Mouse (Mus musculus) left cerebral cortex, postnatal 10 days (tissue): Measurements from ENCODE around the gene Zfp458. TPM values are rescaled to one million over a fixed set of nuclear protein-coding genes. Genes with fewer than 3 reads are reported as not detected.
"Not testable (repeated sequence)": the region's sequence is repeated elsewhere in the genome, so short reads cannot be mapped to it uniquely, and the experiment has no call there.

Source experiments
- DNase-seq, 2 experiments: peaks; one replicate each; pipeline ENCODE4 v3.0.0; 2021 to 2022; ENCODE audit warnings: low spot score in 2 of 2, mixed read lengths in 1 of 2; ENCODE audit errors: extremely low spot score in 1 of 2
- intact Hi-C: fragments of 180-260 bp; cut with DNase I; formaldehyde crosslinking; loops from one replicate; pipeline ENCODE4 v1.15.1; 2025
- total RNA-seq, 2 experiments: library from RNA; stranded (reverse); gene quantifications; 2 replicates each; pipeline ENCODE4 v1.2.3; 2021

Gene Zfp458
- total RNA-seq = 10 to 100 TPM; 19.8 to 20.5 TPM

DNA sequence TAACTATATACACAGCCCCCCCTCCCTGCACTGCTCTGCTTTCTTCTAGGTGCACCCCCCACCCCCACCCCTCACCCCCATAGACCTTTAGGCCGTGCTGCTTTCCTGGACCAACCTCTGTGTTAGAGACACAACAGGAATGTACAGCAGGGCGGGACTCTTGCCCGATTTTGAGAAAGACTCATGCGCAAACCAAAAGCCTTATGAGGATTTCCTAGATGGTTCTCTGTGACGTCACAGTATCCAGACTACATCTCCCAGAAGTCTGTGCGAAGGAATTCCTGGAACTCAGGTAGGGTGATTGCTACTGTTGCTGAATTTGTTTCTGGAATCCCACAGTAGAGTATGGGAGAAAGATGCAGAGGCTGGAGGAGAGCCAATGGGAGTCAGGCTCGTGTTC lies at the start of gene Zfp458:
Zfp458 (minus strand) TSS at position 153 of the 400 bp plus-strand sequence.
- peak in 1 of 2 experiments; percentile 21 for DNase-seq
- intact Hi-C loops = no loop called here

DNA sequence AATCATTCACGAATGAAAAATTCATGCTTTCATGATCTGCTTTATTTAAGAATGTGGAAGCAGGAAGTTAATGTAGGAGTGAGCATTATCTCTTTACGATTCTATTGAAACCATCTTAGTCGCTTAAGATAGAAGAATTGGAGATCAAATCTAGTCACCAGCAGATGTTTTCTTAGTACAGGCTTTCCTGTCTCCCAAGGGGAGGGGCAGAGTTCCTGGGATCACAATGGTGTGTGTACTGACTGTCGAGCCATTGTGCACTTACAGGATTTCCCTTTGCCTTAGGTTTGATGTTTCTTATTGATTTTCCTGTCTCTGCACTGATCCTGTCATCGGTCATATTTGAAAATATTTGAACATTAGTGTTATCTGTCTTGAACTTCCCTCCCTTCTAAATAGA lies 28.5 kb upstream of the Zfp458 start:
- no peak for DNase-seq

DNA sequence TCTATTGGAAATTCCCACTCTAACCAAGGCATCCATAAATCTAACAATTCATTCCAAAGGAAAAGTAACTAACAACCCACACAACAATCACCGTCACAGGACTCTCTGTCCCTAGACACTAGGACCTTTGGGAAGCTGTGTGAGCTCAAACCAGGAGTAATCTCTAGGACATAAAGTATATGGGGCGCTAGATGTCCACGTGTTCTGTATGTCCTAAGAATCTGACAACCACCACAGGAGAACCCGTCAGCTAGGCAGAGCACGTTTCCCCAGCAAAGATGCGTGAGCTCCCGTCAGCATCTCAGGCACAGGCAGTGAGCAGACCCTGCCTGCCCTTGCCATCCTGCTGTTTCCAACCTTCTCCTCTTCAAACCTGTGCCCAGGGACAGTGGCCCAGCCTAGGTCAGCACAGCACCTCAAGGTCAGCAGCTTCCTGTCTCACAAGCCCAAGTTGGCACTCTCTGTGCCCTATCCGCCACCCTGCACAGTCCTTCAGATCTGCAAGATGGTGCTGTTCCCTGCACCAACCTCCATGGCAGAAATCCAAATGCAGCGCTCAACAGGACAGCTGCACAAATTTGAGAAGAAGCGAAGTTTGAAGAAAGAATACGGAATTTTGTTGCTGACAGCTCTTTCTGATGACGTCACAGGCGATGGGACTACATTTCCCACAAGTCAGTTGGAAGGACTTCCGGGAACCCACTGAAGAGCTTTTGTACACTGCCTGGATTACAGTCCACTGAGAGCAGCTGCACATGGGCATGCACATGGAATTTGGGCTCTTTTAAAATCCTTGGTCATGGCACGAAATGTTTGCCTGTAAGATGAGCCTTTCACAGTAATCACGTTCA lies 27.8 kb upstream of the Zfp458 start, which contains the start of gene Zfp457:
Zfp457 (minus strand) TSS at position 664 of the 851 bp plus-strand sequence.
- intact Hi-C loops = no loop called here
- peak; percentile 89 to 92 for DNase-seq

More for the DNA sequence above, 28.5 kb upstream of the Zfp458 start:
- intact Hi-C loops = no loop called here

DNA sequence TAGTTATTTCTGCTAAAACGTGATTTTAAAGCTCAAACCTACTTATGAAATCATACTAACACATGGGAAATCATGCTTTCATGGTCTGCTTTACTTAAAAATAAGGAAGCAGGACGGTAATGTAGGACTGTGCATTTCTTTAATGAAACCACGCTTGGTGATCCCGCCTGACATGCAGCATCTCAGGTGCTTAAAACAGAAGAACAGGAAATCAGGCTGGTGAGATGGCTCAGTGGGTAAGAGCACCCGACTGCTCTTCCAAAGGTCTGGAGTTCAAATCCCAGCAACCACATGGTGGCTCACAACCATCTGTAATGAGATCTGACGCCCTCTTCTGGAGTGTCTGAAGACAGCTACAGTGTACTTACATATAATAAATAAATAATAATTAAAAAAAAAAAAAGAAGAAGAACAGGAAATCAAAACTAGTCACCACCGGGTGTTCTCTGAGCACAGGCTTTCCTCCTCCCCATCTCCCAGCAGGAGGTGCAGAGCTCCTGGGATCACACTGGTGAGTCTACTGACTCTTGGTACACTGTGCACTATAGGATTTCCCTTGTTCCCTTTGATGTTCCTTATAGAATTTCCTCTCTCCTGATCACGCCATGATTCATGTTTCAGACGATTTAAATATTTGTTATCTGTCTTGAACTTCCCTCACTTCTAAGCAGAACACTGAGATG lies 8.7 kb downstream of the Zfp458 start:
- DNase-seq, intact Hi-C loops: not testable (repeated sequence)

DNA sequence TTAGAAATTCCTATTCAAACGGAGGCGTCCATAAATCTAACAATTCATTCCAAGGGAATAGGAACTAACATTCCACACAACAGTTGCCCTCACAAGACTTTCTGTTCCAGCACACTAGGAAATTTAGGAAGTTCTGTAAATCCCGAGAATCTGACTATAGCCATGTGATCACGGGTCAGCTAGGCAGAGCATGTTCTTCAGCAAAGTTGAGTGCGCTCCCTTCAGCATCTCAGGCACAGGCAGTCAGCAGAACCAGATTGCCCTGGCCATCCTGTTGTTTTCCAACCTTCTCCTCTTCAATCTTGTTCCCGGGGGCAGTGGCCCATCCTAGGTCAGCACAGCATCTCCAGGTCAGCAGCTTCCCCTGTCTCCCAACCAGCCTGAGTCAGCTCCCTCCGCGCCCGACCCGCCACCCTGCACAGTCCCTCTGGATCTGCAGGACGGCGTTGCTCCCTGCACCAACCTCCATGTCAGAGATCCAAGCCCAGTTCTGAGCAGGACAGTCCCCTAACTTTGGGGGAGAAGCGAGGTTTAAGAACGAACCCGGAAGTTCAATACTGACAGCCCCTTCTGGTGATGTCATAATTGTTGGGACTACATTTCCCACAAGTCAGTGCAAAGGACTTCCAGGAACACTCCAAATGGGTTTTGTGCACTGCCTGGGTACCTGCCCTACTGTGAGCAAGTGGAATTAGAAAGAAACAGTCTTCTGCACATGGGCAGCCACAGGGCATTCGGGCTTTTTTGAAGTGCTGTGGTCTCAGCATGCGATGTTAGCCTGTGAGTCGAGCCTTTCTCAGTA lies 9.5 kb downstream of the Zfp458 start:
- intact Hi-C loops = no loop called here
- DNase-seq = peak; percentile 56 to 85

DNA sequence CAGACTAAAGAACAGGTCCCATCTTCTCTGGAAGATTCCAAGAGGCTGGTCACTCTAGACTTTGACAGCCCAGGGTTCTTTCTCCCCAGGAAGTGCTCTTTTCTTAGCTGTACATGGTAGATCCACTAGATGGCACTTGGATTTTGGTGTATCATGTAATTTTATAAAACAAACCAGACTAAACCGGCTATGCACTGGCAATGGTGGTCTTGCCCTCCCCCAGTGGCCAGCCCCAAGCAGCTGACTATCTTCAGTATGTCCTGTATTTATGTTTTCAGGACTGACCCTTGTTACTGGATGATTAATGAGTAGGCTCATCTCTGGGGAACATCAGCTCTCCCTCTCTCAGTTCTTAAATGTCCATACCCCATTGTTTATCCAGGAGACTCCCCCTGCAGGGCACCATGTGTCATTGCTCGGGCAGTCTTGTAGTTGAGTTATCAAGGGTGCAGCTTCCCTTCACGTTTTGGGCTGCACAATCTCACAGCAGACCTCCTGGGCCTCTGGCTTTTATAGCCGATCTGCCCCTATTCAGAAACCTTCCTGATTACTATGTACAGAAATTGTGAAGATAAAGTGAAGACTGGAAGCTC lies 64.2 kb downstream of the Zfp458 start:
- no peak for DNase-seq
- intact Hi-C loops = no loop called here

Other genes with a start within 250 kb of the Zfp458 start
- 1 to 10 TPM; 5.5 to 6.1 TPM for gene Zfp712, start 217.3 kb downstream of the Zfp458 start, total RNA-seq
- gene Zfp708, start 180.5 kb downstream of the Zfp458 start, total RNA-seq = 1 to 10 TPM; 3.0 TPM
- gene Gm28557, start 169.9 kb downstream of the Zfp458 start, total RNA-seq = 1 to 10 TPM; 1.2 to 1.7 TPM
- not detected for gene Rslcan18, start 162.2 kb downstream of the Zfp458 start, total RNA-seq
- gene Zfp759, start 156.8 kb downstream of the Zfp458 start, total RNA-seq = 10 to 100 TPM in 1 of 2 experiments, 1 to 10 TPM in 1; 9.2 to 11.4 TPM
- 1 to 10 TPM; 4.8 to 7.8 TPM for gene Rsl1, start 105.3 kb downstream of the Zfp458 start, total RNA-seq
- 1 to 10 TPM; 2.2 to 3.4 TPM for gene Zfp455, start 84.0 kb downstream of the Zfp458 start, total RNA-seq
- gene Zfp457, start 28.0 kb upstream of the Zfp458 start, total RNA-seq = 1 to 10 TPM; 3.2 to 3.6 TPM
- gene Zfp595, start 54.1 kb upstream of the Zfp458 start, total RNA-seq = 1 to 10 TPM; 2.3 to 2.5 TPM
- not detected for gene Gm28044, start 82.1 kb upstream of the Zfp458 start, total RNA-seq
- under 1 TPM; 0.63 to 0.64 TPM for gene Zfp953, start 82.1 kb upstream of the Zfp458 start, total RNA-seq
- gene Gm28041, start 97.3 kb upstream of the Zfp458 start, total RNA-seq = not detected
- gene Zfp456, start 97.3 kb upstream of the Zfp458 start, total RNA-seq = under 1 TPM; 0.67 to 0.69 TPM
- 1 to 10 TPM; 1.7 to 2.1 TPM for gene Zfp429, start 121.4 kb upstream of the Zfp458 start, total RNA-seq
- 1 to 10 TPM; 3.1 to 5.3 TPM for gene Zfp459, start 143.0 kb upstream of the Zfp458 start, total RNA-seq
- 10 to 100 TPM in 1 of 2 experiments, 1 to 10 TPM in 1; 9.9 to 12.4 TPM for gene Zfp874a, start 173.2 kb upstream of the Zfp458 start, total RNA-seq
- 10 to 100 TPM; 14.2 to 15.1 TPM for gene Zfp874b, start 205.8 kb upstream of the Zfp458 start, total RNA-seq
- gene Zfp58, start 222.1 kb upstream of the Zfp458 start, total RNA-seq = 1 to 10 TPM; 5.7 to 7.0 TPM
- not detected for gene Gm26965, start 247.7 kb upstream of the Zfp458 start, total RNA-seq
- 10 to 100 TPM; 25.1 to 28.4 TPM for gene Zfp87, start 247.7 kb upstream of the Zfp458 start, total RNA-seq